Mouse (Mus musculus) cerebellum, adult 2 months (tissue): ENCODE measurements at regions not wholly inside any gene's neighbourhood (a gene's known extent, or its start where the extent isn't known, plus 50 kb on each side); places are given as distances from the start of the nearest gene placed in this dataset.

Experiments
- CTCF ChIP-seq: fragments of 200-500 bp; IDR thresholded peaks from 2 replicates; pipeline ENCODE4 v1.5.1; 2011; ENCODE audit warnings: low read depth, mild to moderate bottlenecking, control low read depth, low read length, moderate library complexity, borderline replicate concordance; ENCODE audit not compliant: insufficient read depth
- POLR2A ChIP-seq: fragments of 200-500 bp; IDR thresholded peaks from 2 replicates; pipeline ENCODE4 v1.6.1; 2011; ENCODE audit warnings: low read length, control low read depth, borderline replicate concordance; ENCODE audit not compliant: insufficient read depth

DNA sequence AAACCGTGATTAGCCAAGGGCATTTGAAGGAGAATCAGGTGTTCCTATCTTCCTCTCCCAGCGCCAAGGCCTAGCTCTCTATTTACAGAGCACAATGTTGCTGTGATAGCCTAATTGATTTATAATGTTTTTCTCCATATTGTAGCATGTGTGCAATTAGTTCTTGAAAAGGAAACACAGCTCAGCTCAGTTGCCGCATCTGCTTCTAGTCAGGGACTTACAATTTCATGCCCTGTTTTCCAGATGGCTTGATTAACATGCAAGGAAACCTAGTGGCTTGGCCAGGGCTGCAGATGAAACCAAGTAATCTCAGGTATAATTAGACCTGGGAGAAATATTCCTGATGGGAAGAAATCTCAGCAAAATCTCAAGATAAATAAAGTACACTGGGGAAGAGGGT, 434.1 kb downstream of the Ets1 start:
- TF ChIP-seq CTCF (no peak), POLR2A (no peak)
